Mouse (Mus musculus) thymus, adult 18-20 months (tissue): ENCODE data around the gene Adgrl3.

Experiments used
- DNase-seq, 2 experiments: peaks; one replicate each; pipeline ENCODE4 v3.0.0; 2022; ENCODE audit warnings: mixed read lengths in 2 of 2

Gene Adgrl3

DNA sequence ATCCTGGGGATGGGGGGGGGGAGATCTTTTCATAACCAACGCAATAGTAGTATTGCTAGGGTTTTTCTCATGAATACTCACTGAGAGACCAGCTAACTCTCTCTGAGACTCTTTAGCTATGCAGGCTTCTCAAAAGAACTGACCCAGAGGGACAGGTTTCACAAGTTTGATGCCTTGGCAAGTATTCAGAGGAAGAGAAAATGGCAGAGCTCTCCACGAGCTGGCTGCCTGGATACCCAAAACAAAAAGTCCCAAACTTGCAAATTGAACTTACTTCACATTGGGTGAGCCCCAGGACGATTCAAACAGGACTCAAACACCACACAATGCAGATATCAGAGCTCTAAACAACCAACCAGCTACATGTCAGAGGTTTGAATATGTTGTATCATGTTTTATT, 563.5 kb downstream of the Adgrl3 start:
- no peak for DNase-seq

DNA sequence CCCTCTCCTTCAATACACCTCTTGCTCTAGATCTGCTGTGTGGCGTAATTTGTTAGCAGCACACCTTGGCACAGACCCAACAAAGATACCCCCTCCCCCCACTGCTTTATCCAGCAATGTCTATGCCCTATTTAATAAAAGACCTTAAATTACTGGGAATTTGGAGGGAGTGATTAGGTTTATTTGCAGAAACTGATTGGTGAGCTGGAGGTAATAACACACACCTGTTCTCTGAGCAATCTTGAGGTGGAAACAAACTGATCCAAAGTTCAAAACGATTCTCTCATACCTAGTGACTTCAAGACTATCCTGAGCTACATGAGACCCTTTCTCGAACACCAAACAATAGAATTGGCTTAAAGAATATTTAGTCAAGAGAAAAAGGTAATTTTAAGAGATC, 565.0 kb downstream of the Adgrl3 start:
- DNase-seq: no peak

DNA sequence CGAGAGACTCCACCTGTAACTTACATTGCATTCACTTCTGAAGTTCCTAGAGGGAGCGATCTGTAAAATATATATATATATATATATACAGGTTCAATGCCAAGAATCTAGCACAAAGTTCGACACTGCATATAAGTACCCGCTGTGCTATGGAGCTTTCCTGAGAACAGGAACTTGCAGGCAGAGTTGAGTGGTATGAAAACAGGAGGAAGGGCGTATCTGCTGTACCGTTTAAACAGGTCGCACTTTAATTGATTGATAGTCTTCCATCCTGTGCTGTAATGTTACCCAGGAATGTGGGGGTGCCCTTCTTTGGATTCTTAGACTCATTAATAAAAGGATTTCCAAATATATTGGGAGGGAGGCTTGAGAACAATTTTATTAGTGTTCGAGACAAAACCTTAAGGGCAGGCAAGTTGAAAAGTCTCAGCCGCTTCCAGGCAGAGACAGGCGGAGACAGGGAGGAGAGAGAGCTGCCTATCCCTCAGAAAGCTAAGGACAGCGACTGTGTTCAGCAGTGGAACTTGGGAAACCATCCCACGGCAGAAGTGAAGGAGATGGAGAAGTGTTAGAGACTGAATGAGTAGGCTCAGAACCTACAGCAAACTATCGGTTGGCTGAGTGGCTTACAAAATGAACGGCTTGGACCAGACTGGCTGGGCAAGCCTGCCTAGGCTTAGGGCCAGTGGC, 570.2 kb downstream of the Adgrl3 start:
- no peak for DNase-seq

DNA sequence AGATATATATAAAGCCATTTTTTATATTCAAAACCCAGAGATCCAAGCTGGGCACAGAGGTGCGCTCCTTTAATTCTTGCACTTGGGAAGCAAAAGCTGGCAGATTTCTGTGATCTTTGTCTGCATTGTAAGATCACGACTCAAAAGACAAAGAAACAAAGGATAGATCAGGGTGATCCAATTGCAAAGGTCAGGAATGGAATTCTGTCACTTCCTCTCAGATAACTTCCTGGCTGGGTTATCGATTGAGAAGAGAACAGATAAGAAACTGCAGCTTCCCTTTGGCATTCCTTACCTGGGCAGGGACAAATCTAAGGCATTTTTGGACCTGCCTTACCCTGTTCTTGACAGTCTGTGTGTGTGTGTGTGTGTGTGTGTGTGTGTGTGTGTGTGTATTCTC, 571.5 kb downstream of the Adgrl3 start:
- no peak for DNase-seq

DNA sequence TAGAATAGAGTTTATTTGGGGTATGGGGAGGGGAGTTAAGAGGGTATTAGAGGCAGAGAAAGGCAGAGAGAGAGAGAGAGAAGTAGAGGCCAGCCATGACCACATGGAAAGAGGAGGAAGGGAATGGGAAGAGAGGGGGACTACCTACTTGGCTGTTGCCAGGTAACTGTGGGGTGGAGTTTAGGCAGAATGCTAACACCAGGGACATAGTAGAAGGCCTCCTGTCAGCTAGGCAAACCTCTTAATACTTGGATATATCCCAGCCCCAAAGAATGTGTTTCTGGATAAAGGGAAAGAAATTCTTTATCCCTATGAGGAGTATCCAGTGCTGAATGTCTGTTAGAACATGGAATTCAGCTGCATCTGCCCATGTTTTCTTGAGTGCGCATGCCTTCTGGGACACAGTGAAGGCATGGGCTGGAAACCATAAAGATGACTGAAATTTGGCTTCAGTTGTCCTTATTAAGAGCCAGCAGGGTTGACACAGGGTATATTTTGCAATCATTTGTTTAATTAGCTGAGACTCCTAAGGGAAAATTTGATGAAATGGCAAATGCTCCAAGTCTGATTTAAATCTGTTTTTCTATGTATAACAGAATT, 573.6 kb downstream of the Adgrl3 start:
- no peak for DNase-seq

DNA sequence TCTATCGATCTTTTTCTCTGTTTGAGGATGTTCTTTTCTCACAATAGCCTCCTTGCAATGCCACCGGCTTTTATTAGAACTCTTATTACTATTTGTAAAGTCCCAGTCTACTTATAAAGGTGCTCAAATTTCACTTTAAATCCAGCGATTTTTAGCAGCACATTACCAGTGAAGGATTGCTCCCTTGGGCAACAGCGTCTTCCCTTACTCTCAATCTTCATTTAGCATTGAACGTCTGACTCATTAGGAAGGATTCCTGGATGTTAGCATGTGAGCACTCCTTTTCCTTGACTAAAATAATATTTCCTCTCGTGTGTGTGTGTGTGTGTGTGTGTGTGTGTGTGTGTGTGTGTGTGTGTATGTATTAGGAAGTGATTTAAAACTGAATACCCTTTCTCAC, 578.1 kb downstream of the Adgrl3 start:
- no peak for DNase-seq

DNA sequence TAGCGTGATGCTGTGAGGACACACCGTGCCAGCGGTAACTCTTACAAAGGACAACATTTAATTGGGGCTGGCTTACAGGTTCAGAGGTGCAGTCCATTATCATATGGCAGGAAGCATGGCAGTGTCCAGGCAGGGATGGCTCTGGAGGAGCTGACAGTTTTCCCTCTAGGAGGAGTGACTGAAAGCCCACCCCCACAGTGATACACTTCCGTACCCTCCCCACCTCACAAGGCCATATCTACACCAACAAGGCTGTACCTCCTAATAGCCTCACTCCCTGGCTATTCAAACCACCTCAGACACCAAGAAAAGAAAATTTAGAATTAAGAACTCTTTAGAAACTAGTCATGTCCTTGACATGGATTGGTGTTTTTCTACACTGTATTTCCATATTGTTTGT, 583.0 kb downstream of the Adgrl3 start:
- no peak for DNase-seq

DNA sequence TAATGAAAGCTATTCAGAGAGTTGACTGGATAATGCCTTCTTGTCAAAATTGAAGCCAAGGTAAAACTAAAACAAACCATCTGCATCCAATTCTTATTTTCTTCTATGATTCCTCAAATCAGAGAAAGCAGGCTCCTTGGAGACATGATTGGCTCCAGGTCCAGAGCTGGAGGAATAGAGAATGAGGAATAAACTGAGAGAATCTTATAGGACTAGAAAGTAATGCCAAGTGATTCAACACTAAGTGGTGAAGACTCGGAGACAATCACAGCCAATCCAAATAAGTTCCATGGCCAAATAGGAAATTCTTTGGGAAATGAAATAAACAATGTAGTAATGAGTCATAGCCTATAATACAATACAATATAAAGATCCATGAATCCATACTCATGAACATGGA, 585.7 kb downstream of the Adgrl3 start:
- no peak for DNase-seq

DNA sequence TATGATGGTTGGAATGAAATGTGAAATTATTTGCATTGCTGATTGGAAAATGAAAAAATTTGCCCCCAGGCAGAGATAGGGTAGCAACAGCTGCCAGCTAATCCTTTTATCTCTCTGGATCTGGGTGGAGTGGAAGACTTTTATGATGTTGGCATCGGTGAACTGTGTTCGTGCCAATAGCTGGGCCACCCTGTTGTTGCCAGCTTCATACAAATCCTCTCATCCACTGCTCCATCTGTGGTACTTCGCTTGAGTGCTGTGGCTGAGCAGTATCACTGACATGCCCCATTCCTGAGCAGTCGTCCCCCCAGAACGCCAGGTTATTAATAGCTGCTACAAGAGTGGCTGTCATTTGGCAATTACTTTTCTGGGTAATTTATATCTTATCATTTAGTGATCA, 590.3 kb downstream of the Adgrl3 start:
- DNase-seq: no peak

DNA sequence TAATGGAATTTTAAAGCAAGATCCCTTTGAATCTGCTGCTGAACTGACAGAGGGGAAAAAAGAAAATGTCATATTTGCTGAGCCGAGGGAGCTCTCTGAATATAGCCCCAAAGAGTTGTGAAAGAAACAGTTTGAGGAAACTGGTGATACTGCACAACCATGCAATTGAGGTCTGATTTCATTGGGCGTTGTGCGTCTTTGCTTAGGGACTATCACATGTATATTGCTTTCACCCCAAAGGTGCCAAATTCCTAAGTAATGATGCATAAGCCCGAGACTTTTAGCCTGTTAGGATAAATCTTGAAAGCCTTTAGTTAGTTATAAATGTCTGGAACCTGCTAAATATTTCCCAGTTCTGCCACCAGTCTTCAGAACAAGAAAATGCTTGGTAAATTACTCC, 594.7 kb downstream of the Adgrl3 start:
- DNase-seq: no peak

DNA sequence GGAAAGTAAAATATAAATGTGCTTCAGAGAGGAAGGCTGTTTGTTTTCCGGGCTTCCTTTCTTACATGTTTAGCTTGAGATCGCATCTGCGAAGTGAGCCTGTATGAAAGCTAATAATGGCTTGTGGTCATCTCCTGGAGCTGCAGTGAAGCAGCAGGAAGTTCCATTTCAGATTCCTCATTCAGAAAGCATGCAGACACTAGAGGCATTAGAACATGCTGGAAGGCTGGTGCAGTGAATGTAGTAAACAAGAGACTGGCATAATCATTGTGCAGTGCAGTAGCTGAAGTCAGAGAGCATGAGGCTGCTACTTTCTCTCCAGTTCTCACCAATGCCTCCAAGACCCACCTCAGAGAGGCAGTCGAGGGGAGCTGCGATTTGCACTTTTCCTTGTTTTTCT, 601.2 kb downstream of the Adgrl3 start:
- DNase-seq: no peak

DNA sequence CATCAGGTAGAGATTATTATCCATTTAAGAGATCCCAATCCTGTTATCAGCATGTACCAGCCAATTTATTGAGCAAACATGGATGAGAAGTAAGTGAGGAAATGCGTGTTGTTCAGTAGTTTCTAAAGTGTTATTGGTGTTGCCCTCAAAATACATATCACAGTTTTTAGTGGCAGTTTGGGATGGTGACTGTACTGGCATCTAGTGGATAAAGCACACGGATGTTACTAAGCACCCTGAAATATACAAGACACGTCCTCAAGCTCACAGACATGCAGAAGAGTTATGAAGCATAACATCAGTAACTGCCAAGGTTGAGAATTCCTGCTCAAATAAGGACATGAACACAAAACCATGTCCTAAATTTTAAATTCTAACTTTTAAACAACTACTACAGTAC, 601.8 kb downstream of the Adgrl3 start:
- no peak for DNase-seq

DNA sequence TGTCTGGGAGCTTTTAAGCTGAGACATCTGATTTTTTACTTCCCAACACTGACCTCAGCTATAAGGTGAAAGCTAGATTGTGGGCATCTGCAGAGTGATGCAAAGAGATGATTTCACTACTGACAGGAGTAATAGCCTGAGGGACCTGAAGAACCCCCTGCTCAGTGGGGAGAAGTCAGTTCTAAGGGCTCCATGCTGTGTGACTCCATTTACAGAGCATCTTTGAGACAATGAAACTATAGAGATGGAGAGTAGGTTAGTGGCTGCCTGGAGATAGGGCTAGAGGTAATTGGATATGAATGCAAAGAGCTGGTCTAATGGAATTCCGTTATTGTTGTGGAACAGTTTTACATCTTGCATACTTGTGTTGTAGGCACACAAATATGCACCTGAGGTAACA, 603.9 kb downstream of the Adgrl3 start:
- DNase-seq: no peak

DNA sequence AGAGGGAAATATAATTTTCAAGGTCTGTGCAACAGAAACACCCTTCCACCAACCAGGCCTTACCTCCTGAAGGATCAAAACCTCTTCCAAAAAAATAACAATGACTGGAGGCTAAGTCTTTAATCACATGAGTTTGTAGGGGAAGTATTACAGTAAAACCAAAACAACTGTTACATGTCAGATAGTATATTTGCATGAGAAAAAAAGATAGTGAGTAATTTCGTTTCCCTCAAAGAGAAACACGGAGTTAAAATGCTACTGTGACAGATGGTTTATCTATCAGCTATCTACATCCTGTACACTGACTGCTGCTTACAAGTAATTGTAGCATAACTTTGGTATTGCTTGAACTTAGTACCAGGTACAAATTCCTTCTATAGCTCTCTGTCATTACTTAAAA, 616.2 kb downstream of the Adgrl3 start:
- no peak for DNase-seq

DNA sequence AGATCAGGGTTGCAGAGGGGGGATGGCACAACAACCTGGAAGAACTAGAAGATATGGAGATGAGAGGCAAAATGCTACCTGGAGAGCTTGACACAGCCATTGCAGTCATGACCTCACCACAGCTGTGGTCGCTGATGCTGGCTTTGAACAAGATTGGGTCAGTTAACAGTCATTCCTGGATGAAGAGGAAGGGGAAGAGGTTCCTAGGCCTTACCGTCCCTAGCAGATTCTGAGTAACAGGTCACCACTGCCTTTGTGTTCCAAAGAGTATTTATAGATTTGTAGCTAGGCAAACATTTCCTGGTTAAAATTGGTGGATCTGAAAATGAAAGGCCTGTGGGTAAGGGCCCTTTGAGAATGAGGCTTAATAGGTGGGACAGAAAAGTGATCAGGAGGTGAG, 618.5 kb downstream of the Adgrl3 start:
- no peak for DNase-seq

DNA sequence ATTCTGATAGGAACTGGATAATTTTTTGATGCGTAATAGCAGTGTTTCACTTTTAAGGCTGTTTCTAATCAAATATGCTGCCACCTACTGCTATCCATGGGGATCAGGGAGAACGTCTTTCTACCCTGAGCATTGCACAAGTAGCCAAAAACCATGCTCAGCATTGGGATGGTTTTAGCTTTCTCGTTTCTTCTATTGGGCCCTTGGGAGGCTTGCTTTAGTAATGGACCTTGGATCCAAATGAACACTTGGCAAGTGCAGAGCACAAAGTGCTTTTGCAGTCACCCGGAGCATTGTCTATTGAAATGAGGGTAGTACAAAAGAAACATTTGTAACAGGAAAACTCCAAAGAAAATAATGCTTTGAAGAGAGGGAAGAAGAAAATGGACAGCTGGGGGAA, 620.2 kb downstream of the Adgrl3 start:
- no peak for DNase-seq

DNA sequence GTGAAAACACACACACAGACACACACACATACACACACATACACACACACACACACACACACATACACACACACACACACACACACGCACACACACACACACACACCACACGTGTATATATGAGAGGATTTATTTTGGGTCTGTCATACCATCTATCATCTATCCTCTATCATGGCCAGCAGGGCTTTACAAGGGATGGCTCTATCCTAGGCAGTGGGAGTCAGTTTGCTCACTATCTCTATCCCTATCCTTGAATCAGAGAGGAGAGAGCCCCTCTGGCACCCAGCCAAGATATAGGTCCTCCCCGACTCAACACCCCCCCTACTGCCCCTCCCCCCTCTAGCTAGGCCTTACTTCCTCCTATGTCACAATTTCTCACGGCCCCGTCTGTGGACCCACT, 625.6 kb downstream of the Adgrl3 start:
- DNase-seq: no peak

DNA sequence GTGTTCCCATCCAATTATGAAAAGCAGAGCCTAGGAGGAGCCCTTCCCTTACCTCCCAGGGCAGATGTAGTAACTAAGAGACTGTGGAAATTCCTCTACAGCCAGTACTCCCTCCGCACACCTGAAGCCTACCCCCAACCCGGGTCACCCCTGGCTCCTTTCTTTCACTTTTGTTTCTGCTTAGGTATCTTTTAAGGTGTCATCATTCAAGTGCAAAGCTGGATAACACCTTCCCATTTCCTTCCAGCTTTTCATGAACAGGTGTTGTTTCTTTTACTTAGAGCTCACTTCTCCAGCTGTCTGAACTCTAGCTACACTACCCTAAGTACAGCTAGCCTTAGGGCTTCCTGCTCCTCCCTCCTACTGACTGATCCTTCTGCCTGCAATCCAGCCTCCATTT, 634.0 kb downstream of the Adgrl3 start:
- no peak for DNase-seq

DNA sequence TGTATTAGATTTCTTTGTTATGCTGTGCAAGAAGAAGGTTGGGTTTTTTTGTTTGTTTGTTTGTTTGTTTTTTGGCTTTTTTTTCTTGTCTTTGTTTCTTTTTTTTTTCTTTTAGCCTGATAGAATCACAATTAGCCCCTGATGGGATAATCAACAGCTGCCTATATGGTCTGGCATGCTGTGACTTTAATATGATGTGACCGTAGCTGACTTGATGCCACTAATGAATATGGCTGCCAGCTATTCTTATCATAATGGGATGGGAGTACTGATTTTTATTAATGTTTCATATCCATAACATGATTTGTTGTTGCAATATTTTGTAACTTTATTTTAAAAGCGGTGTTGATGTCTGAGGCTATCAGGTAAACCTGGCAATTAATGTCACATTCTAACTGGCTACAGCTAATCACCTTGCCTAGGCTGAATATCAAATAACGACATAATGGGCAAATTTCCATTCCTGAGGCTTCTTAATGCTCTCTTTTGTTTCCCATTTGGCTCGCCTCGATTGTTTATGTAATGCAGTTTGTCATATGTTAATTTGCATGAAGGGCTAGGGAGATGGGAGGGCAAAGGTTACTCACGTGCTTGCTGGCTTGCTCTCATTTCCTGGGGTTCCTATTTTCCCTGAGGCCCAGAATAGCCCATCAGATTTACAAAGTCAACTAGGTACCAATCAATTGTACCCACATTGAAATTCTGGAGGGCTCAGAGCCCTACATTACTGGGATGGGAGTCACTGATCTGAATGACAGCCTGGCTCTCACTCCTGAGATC, 641.9 kb downstream of the Adgrl3 start:
- no peak for DNase-seq

DNA sequence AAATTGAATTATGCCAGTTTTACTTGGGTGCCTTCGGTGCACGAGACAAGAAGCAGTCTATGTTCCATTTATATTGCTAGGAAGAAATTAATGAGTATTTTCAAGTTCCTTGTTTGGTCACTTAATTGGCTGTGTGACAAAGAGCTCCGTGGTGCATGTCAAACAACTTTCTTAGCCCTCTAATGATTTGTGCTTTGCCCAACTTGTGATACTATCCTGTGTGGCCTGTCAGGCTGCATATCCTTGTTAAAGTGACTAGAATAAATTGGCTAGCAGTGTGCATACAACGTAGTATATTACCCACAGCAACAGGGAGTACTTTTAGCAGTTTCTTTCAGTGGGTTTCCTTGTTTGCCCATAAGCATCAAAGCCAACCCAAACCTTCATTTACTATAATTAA, 651.1 kb downstream of the Adgrl3 start:
- DNase-seq: no peak

DNA sequence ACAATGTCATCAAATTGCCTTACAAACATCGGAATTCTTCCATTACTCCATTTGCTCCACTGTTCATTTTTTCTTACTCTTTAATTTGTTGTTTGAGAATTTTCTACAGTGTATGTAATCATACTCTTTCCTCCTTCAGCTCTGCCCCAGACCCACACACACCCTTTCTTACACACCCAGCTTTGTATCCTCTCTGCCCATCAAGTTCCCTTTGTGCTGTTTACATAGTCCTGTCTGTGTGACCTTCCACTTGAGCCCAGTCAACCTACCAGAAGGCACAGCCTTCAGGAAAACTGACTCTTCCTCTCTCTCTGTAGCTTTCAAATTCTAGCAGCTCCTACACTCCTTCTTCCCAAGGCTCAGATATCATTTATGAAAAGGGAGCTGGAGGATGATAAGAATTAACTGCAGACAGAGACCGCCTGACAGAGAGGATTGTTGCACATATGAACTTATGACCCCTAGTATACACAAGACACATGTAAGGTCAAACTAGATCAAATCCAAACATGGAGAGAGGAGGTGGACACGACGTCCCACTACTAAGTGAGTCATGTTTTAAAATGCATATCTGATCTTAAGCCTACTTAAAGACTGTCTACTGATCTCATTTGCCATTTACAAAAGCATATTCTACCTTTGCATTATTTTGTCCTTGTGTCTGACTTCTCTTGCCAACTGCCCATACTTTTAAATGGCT, 654.5 kb downstream of the Adgrl3 start:
- DNase-seq: no peak

DNA sequence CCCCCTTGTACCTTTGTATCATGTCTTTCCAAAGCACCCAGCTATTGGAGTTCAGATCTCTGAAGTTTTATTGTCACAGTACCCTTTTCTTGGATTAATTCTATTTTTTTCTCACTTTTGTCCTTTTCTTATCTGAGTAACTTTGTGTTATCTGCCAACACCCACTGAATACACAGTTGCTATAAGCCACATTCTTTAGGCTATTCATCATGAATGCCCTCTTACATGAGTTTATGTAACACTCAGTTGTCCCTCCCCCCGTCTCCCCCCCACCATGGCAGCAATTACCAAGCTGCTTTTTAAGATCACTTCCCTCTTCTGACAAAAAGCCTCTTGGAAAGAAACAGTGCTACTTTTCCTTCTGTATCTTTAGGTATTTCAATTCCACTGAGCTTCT, 655.0 kb downstream of the Adgrl3 start:
- no peak for DNase-seq

DNA sequence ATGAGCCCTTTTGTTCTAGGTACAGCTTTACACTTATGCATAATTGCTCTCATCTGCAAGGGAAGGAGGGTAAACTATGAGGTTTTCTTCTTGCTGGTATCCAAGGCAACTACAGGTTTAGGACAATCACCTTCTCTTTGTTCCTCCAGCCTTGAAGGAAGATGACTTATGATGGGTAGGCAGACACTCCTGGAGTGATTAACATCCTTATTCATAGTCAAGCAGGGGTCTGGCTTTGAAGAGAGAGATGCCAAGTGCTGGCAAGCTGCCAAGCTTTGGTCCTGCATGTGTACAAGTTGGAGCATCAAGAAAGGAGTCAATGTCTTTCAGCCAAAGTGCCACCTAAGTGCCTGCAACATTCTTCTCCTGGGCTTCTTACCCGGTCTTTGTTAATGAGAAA, 657.0 kb downstream of the Adgrl3 start:
- no peak for DNase-seq

DNA sequence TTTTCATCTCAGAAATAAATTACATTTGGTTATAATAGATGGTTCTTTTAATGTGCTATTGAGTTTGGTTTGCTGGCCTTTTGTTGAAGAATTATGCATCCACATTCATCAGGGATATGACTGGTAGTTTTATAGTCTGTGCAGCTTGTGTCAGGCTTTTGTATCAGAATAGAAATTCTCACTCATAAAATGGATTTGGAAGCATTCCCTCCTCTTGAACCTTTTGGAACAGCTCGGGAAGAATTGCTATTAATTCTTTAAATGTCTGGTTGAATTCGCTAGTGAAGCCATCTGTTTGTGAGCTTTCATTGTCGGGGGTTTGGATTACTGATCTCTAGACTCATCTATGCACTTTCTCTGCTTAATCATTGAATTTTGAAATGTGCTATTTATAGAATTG, 666.3 kb downstream of the Adgrl3 start:
- DNase-seq: no peak
